Mouse (Mus musculus) megakaryocyte, embryonic 14.5 days (primary cell): ENCODE results near the gene Shc1.

Experiments
- FLI1 ChIP-seq: IDR thresholded peaks from 2 replicates; pipeline ENCODE4 v1.6.1; 2012; ENCODE audit warnings: low read length, inconsistent platforms, mixed read lengths
- GATA1 ChIP-seq: IDR thresholded peaks from 3 replicates; pipeline ENCODE4 v1.6.1; 2012; ENCODE audit warnings: mixed read lengths, low read length, inconsistent platforms, borderline replicate concordance

- TF ChIP-seq GATA1 (no peak), FLI1 (no peak)
These were observed 32.8 kb upstream of the Shc1 start for GRCm38 (mm10) chr3:89385451-89385850.
